Mouse (Mus musculus): ENCODE measurements around the gene Il17ra.

Il17ra gene

GRCm38 (mm10) chr6:120463086-120463871, at the start of gene Il17ra:
TSS of gene Il17ra (plus strand) at chr6:120463247.
- peak; percentile 54 for DNase-seq (ENCODE audit: low read depth, low spot score)

- no peak for DNase-seq (ENCODE audit: low read depth, low spot score)
Measured at GRCm38 (mm10) chr6:120438161-120438560, 24.9 kb upstream of the Il17ra start.

- no peak for DNase-seq (ENCODE audit: low read depth, low spot score)
Measured at GRCm38 (mm10) chr6:120442171-120442749, 20.8 kb upstream of the Il17ra start.

- DNase-seq (ENCODE audit: low read depth, low spot score), result no peak
Measured at GRCm38 (mm10) chr6:120443363-120444355, 19.4 kb upstream of the Il17ra start.

- DNase-seq (ENCODE audit: low read depth, low spot score), result no peak
Measured at GRCm38 (mm10) chr6:120450208-120450607, 12.8 kb upstream of the Il17ra start.

- no peak for DNase-seq (ENCODE audit: low read depth, low spot score)
Measured at GRCm38 (mm10) chr6:120452384-120453102, 10.5 kb upstream of the Il17ra start.

GRCm38 (mm10) chr6:120453103-120453445, 10.0 kb upstream of the Il17ra start:
- DNase-seq (ENCODE audit: low read depth, low spot score), result peak; percentile 52

- DNase-seq (ENCODE audit: low read depth, low spot score), result no peak
Measured at GRCm38 (mm10) chr6:120453556-120453955, 9.5 kb upstream of the Il17ra start.

GRCm38 (mm10) chr6:120454627-120455077, 8.4 kb upstream of the Il17ra start:
- peak; percentile 80 for DNase-seq (ENCODE audit: low read depth, low spot score)

- peak; percentile 54 for DNase-seq (ENCODE audit: low read depth, low spot score)
Measured at GRCm38 (mm10) chr6:120457074-120457473, 6.0 kb upstream of the Il17ra start.

- peak; percentile 75 for DNase-seq (ENCODE audit: low read depth, low spot score)
Measured at GRCm38 (mm10) chr6:120457751-120458150, 5.3 kb upstream of the Il17ra start.

- DNase-seq (ENCODE audit: low read depth, low spot score), result no peak
Measured at GRCm38 (mm10) chr6:120461217-120461616, 1.8 kb upstream of the Il17ra start.

GRCm38 (mm10) chr6:120462251-120462650, 796 bp upstream of the Il17ra start:
- no peak for DNase-seq (ENCODE audit: low read depth, low spot score)

GRCm38 (mm10) chr6:120463884-120464283, 837 bp downstream of the Il17ra start:
- DNase-seq (ENCODE audit: low read depth, low spot score), result peak; percentile 88

- DNase-seq (ENCODE audit: low read depth, low spot score), result no peak
Measured at GRCm38 (mm10) chr6:120464406-120464939, 1.4 kb downstream of the Il17ra start.

- no peak for DNase-seq (ENCODE audit: low read depth, low spot score)
Measured at GRCm38 (mm10) chr6:120465393-120465792, 2.3 kb downstream of the Il17ra start.

GRCm38 (mm10) chr6:120466609-120467329, 3.7 kb downstream of the Il17ra start:
- peak; percentile 89 for DNase-seq (ENCODE audit: low read depth, low spot score)

GRCm38 (mm10) chr6:120468259-120468658, 5.2 kb downstream of the Il17ra start:
- no peak for DNase-seq (ENCODE audit: low read depth, low spot score)

- no peak for DNase-seq (ENCODE audit: low read depth, low spot score)
Measured at GRCm38 (mm10) chr6:120469268-120469667, 6.2 kb downstream of the Il17ra start.

GRCm38 (mm10) chr6:120469770-120470169, 6.7 kb downstream of the Il17ra start:
- DNase-seq (ENCODE audit: low read depth, low spot score), result peak; percentile 63
